Comparison of ENCODE assay signal across 8 mouse cellular contexts in genomic region chr16:30064613-30065012, GRCm38 (mm10). TPM values are rescaled to one million over a fixed set of nuclear protein-coding genes. Genes with fewer than 3 reads are reported as not detected.
A peak's percentile ranks its signal among the peaks of the same experiment; 100 is the strongest.
DNase-seq lines count a peak whose midpoint lies in the region; ATAC-seq and TF ChIP-seq lines count a peak whose summit lies in the region.

No protein-coding gene starts in this region.

- peaks cover 12% of the 10 kb centered on the region for H3K4me1 ChIP-seq in lung, adult 2 months (ENCODE audit: control insufficient read depth, insufficient read depth, low read length)
- peaks cover 9% of the 10 kb centered on the region for H3K4me1 ChIP-seq in embryonic fibroblast, embryonic 13.5 days (ENCODE audit: control insufficient read depth, insufficient read depth, low read length)
- peaks cover 49% of the 10 kb centered on the region for H3K4me1 ChIP-seq in neural tube, embryonic 12.5 days

- peaks cover 27% of the 10 kb centered on the region for H3K27me3 ChIP-seq in neural tube, embryonic 12.5 days (replicated peaks)

- WGBS in lung, adult 2 months = 1% methylated on average over 8 of the region's 8 CpGs
- under 1% methylated on average over 8 of the region's 8 CpGs for WGBS in neural tube, embryonic 12.5 days

- H3K9ac ChIP-seq in neural tube, embryonic 12.5 days = peak overlapping the region; percentile 79

- peak overlapping the region; percentile 53 for H3K4me3 ChIP-seq in lung, adult 2 months (replicated peaks; ENCODE audit: extremely low read depth, low read depth, low read length)
- H3K4me3 ChIP-seq in embryonic fibroblast, embryonic 13.5 days (ENCODE audit: insufficient read depth, low read length) = peak overlapping the region; percentile 52
- peak overlapping the region; percentile 64 for H3K4me3 ChIP-seq in neural tube, embryonic 12.5 days

- peak overlapping the region; percentile 95 for H3K4me2 ChIP-seq in neural tube, embryonic 12.5 days (replicated peaks)

- H3K27ac ChIP-seq in embryonic fibroblast, embryonic 13.5 days (ENCODE audit: insufficient read depth, low read length) = peak overlapping the region; percentile 78
- H3K27ac ChIP-seq in neural tube, embryonic 12.5 days = peak overlapping the region; percentile 89; the same call in 1 of the 2 replicates

- no peak for DNase-seq in lung, adult 2 months
- no peak for DNase-seq in lung, adult 18-20 months
- DNase-seq in induced T-regulatory cell, adult 2 months (ENCODE audit: low read depth) = peak; percentile 32
- no peak for DNase-seq in urinary bladder, postnatal 14 days (ENCODE audit: low spot score)
- DNase-seq in frontal cortex, postnatal 36 days (ENCODE audit: low spot score in 2 of 2) = no peak
- DNase-seq in c-Kit-positive CD71-positive TER-119-positive erythroid progenitor cells, embryonic 14.5 days (ENCODE audit: low spot score) = no peak

- no peak for TF ChIP-seq POLR2A in lung, adult 2 months (IDR thresholded peaks at IDR 0.05; ENCODE audit: borderline replicate concordance, extremely low read depth, low read depth, low read length)
- TF ChIP-seq POLR2A in embryonic fibroblast, embryonic 13.5 days (IDR thresholded peaks at IDR 0.05; ENCODE audit: low read depth, low read length) = no peak

- H3K9me3 ChIP-seq in neural tube, embryonic 12.5 days = no peaks in the 10 kb centered on the region

- H3K36me3 ChIP-seq in neural tube, embryonic 12.5 days = no peaks in the 10 kb centered on the region

- no peak for ATAC-seq in neural tube, embryonic 12.5 days (ENCODE audit: low FRiP score, low read depth)

- no peak for TF ChIP-seq CTCF in lung, adult 2 months (IDR thresholded peaks at IDR 0.05; ENCODE audit: insufficient read depth, low read length)
- no peak for TF ChIP-seq CTCF in embryonic fibroblast, embryonic 13.5 days (IDR thresholded peaks at IDR 0.05; ENCODE audit: borderline replicate concordance, insufficient read depth, low read length)

RNA-seq across cellular contexts. Expression of gene Hes1, which starts 0.4 kb away (rescaled TPM):
- 167 and 332 TPM in 2 replicates for polyA plus RNA-seq in lung, adult 2 months (2012; rRNA removed)
- 88.5 and 106 TPM in 2 replicates for polyA plus RNA-seq in embryonic fibroblast, embryonic 13.5 days (2011; ENCODE audit: insufficient read length, low read depth, missing spikeins)
- polyA plus RNA-seq in neural tube, embryonic 12.5 days (2016; fragmentation: Nextera tagmentation; extraction: Ambion mirVana) = 50.5 and 51.1 TPM in 2 replicates
